Mouse (Mus musculus) heart, postnatal 25 days (tissue): Measurements from ENCODE around the gene Glmp. TPM values are rescaled to one million over a fixed set of nuclear protein-coding genes. Genes with fewer than 3 reads are reported as not detected.
"Not testable (repeated sequence)": the region's sequence is repeated elsewhere in the genome, so short reads cannot be mapped to it uniquely, and the experiment has no call there.

ENCODE experiments used
- DNase-seq: peaks from one replicate; pipeline ENCODE4 v3.0.0; 2022; ENCODE audit warnings: low spot score
- intact Hi-C: fragments of 180-260 bp; cut with DNase I; formaldehyde crosslinking; loops from one replicate; pipeline ENCODE4 v1.15.1; 2025
- total RNA-seq, 2 experiments: library from RNA; stranded (reverse); gene quantifications; 2 replicates each; pipeline ENCODE4 v1.2.3; 2021

The Glmp gene
- total RNA-seq, 2 experiments from 2014 or later: 71.9 to 79.7 TPM

GRCm38 (mm10) chr3:88368511-88368910, 43.7 kb downstream of the Glmp start:
- DNase-seq, intact Hi-C loops: not testable (repeated sequence)

GRCm38 (mm10) chr3:88372643-88373042, 47.8 kb downstream of the Glmp start, which contains the start of gene Bglap3:
Gene Bglap3, minus strand, starts transcription at chr3:88372743.
- intact Hi-C loops, DNase-seq: not testable (repeated sequence)

- DNase-seq, intact Hi-C loops: not testable (repeated sequence)
These were observed 51.2 kb downstream of the Glmp start for GRCm38 (mm10) chr3:88375750-88376626.

GRCm38 (mm10) chr3:88376644-88377043, 51.8 kb downstream of the Glmp start:
- DNase-seq, intact Hi-C loops: not testable (repeated sequence)

GRCm38 (mm10) chr3:88378599-88378998, 53.8 kb downstream of the Glmp start, which contains the start of gene Bglap2:
Gene Bglap2, minus strand, starts transcription at chr3:88378699.
- intact Hi-C loops, DNase-seq: not testable (repeated sequence)

Other genes with a start within 250 kb of the Glmp start
- gene Ttc24, start 246.7 kb upstream of the Glmp start, total RNA-seq: not detected
- 1 to 10 TPM in 1 of 2 experiments, under 1 TPM in 1; 0.75 to 1.0 TPM for gene Iqgap3, start 243.1 kb upstream of the Glmp start, total RNA-seq
- 100 to 1,000 TPM; 111 to 122 TPM for gene Mef2d, start 182.7 kb upstream of the Glmp start, total RNA-seq
- gene Rhbg, start 70.3 kb upstream of the Glmp start, total RNA-seq: not detected
- under 1 TPM in 1 of 2 experiments, not detected in 1; 0.22 TPM for gene Gm38392, start 37.8 kb upstream of the Glmp start, total RNA-seq
- gene Tsacc, start 28.0 kb upstream of the Glmp start, total RNA-seq: 1 to 10 TPM; 4.8 to 5.4 TPM
- 100 to 1,000 TPM; 184 to 199 TPM for gene Cct3, start 27.9 kb upstream of the Glmp start, total RNA-seq
- gene Tmem79, start 11.1 kb downstream of the Glmp start, total RNA-seq: 1 to 10 TPM; 1.8 to 2.2 TPM
- 10 to 100 TPM; 42.9 to 45.5 TPM for gene Smg5, start 11.2 kb downstream of the Glmp start, total RNA-seq
- gene Paqr6, start 39.6 kb downstream of the Glmp start, total RNA-seq: under 1 TPM; 0.39 to 0.42 TPM
- not detected for gene Bglap3, start 47.7 kb downstream of the Glmp start, total RNA-seq
- gene Bglap2, start 53.7 kb downstream of the Glmp start, total RNA-seq: not detected
- not detected for gene Bglap, start 59.4 kb downstream of the Glmp start, total RNA-seq
- 10 to 100 TPM; 19.1 to 20.5 TPM for gene Pmf1, start 85.3 kb downstream of the Glmp start, total RNA-seq
- gene Slc25a44, start 100.1 kb downstream of the Glmp start, total RNA-seq: 10 to 100 TPM; 11.2 to 13.2 TPM
- gene Sema4a, start 136.2 kb downstream of the Glmp start, total RNA-seq: 1 to 10 TPM; 1.9 to 3.7 TPM
- gene Lmna, start 184.9 kb downstream of the Glmp start, total RNA-seq: 100 to 1,000 TPM; 121 to 132 TPM
- under 1 TPM; 0.39 to 0.61 TPM for gene Mex3a, start 207.4 kb downstream of the Glmp start, total RNA-seq
- not detected for gene Rab25, start 223.3 kb downstream of the Glmp start, total RNA-seq
- 10 to 100 TPM; 84.2 to 92.5 TPM for gene Lamtor2, start 228.1 kb downstream of the Glmp start, total RNA-seq
- 10 to 100 TPM; 67.4 to 71.2 TPM for gene Ubqln4, start 228.7 kb downstream of the Glmp start, total RNA-seq